Mouse (Mus musculus): ENCODE data around the gene Orc1. TPM values are rescaled to one million over a fixed set of nuclear protein-coding genes. Genes with fewer than 3 reads are reported as not detected.

The Orc1 gene
- total RNA-seq (2023; ENCODE audit: inconsistent age), result 2.6 to 4.8 TPM (median 3.2 TPM) in 4 replicates

GRCm38 (mm10) chr4:108578840-108579742 is at the start of gene Orc1, which contains the start of gene Prpf38a:
Orc1 (plus strand) TSS chr4:108579423.
Prpf38a (minus strand) TSS chr4:108579336.

DNA sequence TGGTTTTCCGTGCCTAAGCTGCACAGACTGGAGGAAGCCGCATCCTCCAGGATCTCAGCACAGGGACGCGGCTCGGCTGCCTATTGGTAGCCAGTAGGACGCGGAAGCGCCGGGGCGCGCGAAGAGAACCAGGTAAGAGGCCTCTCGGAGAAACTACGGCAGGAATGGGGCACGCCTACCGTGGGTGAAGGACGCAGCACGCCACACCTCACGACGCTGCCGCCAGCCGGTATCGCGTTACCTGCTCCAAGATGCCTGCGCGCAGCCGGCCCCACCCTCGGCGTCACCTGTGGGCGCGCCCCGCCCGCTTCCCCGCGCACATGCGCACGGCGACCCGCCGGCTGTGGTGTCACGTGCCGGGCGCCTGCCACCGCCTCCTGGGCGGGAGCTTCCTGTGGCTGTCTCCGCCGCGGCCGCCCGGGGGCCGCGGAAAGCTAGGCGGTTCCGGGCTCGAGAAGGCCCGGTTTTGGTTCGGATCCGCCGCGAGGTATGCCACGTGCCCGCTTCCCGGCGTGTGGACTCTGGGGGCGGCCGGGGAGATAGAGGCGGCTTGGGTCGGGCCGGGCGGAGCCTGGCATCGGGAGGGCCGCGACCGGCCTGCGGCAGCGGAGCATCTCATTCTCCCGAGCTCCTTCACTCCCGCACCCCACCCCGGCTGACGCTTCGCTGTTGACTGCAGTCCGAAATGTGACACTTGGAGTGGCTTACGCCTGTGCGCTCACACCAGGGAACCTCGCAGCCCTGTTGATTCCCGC is 40.5 kb downstream of the Orc1 start, which contains the start of gene Cc2d1b:
Gene Cc2d1b (plus strand): TSS at position 354 of the 755 bp plus-strand sequence.

Other genes with a start within 250 kb of the Orc1 start
- gene Shisal2a, start 196.1 kb upstream of the Orc1 start, total RNA-seq (2023; ENCODE audit: inconsistent age), result not detected in 4 replicates
- 0.54 to 1.2 TPM (median 1.1 TPM) in 4 replicates for gene Gpx7, start 172.5 kb upstream of the Orc1 start, total RNA-seq (2023; ENCODE audit: inconsistent age)
- gene Tut4, start 120.0 kb upstream of the Orc1 start, total RNA-seq (2023; ENCODE audit: inconsistent age), result 272 to 297 TPM (median 281 TPM) in 4 replicates
- gene Prpf38a, start 87 bp upstream of the Orc1 start, total RNA-seq (2023; ENCODE audit: inconsistent age), result 53.4 to 61.7 TPM (median 56.7 TPM) in 4 replicates
- gene Cc2d1b, start 40.5 kb downstream of the Orc1 start, total RNA-seq (2023; ENCODE audit: inconsistent age), result 107 to 126 TPM (median 117 TPM) in 4 replicates
- not detected in 4 replicates for gene 3110021N24Rik, start 140.2 kb downstream of the Orc1 start, total RNA-seq (2023; ENCODE audit: inconsistent age)
- 0.10 to 0.24 TPM (median 0.12 TPM) in 3 of 4 replicates, not detected in the other for gene Zfyve9, start 201.4 kb downstream of the Orc1 start, total RNA-seq (2023; ENCODE audit: inconsistent age)

Data from B cell, adult (primary cell).